Comparison of ENCODE assay signal across 8 mouse cellular contexts in genomic region chr4:142153526-142153925, GRCm38 (mm10).
DNase-seq lines count a peak whose midpoint lies in the region; ATAC-seq lines count a peak whose summit lies in the region.

No protein-coding gene starts in this region.

- H3K4me1 ChIP-seq in hindbrain, embryonic 15.5 days (replicated peaks): peaks cover 10% of the 10 kb centered on the region

- H3K4me2 ChIP-seq in hindbrain, embryonic 15.5 days: no peak overlapping the region

- no peak overlapping the region for H3K9ac ChIP-seq in hindbrain, embryonic 15.5 days

- H3K36me3 ChIP-seq in hindbrain, embryonic 15.5 days: 0 out of 2 replicates have a peak, but pooled peaks cover under 1% of the 10 kb centered on the region

- WGBS in hindbrain, embryonic 15.5 days: 3% methylated on average over 2 of the region's 2 CpGs

- no peak overlapping the region for H3K27ac ChIP-seq in hindbrain, embryonic 15.5 days (replicated peaks)

- H3K9me3 ChIP-seq in hindbrain, embryonic 15.5 days: no peaks in the 10 kb centered on the region

- no peaks in the 10 kb centered on the region for H3K27me3 ChIP-seq in hindbrain, embryonic 15.5 days

- ATAC-seq in hindbrain, embryonic 15.5 days (ENCODE audit: low FRiP score, low read depth): peak; percentile 89

- no peak overlapping the region for H3K4me3 ChIP-seq in hindbrain, embryonic 15.5 days

- peak; percentile 60 for DNase-seq in WW6 (ENCODE audit: low read depth, low spot score)
- peak; percentile 90 to 94 for DNase-seq in cerebellum, postnatal 36 days
- peak; percentile 87 to 92 for DNase-seq in frontal cortex, postnatal 36 days (ENCODE audit: low spot score in 2 of 2)
- DNase-seq in layer of hippocampus, postnatal 36 days: peak; percentile 85 to 86
- peak; percentile 82 for DNase-seq in lung, postnatal 25 days (ENCODE audit: low spot score)
- peak; percentile 89 for DNase-seq in retina, postnatal 1 day
- DNase-seq in thymus, postnatal 36 days: peak; percentile 66 to 76
